Mouse (Mus musculus) natural killer cell, adult 2 months (primary cell): ENCODE measurements around the gene Cox6a1.
"Not testable (repeated sequence)": the region's sequence is repeated elsewhere in the genome, so short reads cannot be mapped to it uniquely, and the experiment has no call there.

ENCODE experiments used
- DNase-seq, 2 experiments: peaks; one replicate each; pipeline ENCODE4 v3.0.0; 2022; ENCODE audit warnings: low spot score in 2 of 2

Gene Cox6a1

GRCm38 (mm10) chr5:115348546-115349224, at the start of gene Cox6a1:
TSS of gene Cox6a1 (minus strand) at chr5:115348981.
- peak; percentile 98 to 99 for DNase-seq

- DNase-seq = no peak
Measured at GRCm38 (mm10) chr5:115397839-115398780, 49.3 kb upstream of the Cox6a1 start.

GRCm38 (mm10) chr5:115396654-115397053, 47.9 kb upstream of the Cox6a1 start:
- DNase-seq = no peak

- DNase-seq = no peak
Measured at GRCm38 (mm10) chr5:115394836-115395235, 46.1 kb upstream of the Cox6a1 start.

GRCm38 (mm10) chr5:115394223-115394622, 45.4 kb upstream of the Cox6a1 start:
- no peak for DNase-seq

- DNase-seq = no peak
Measured at GRCm38 (mm10) chr5:115392969-115393368, 44.2 kb upstream of the Cox6a1 start.

- no peak for DNase-seq
Measured at GRCm38 (mm10) chr5:115391935-115392334, 43.2 kb upstream of the Cox6a1 start.

GRCm38 (mm10) chr5:115378882-115379281, 30.1 kb upstream of the Cox6a1 start:
- not testable (repeated sequence) for DNase-seq

GRCm38 (mm10) chr5:115375436-115375835, 26.7 kb upstream of the Cox6a1 start:
- no peak for DNase-seq

- DNase-seq = no peak
Measured at GRCm38 (mm10) chr5:115374204-115374820, 25.5 kb upstream of the Cox6a1 start.

- no peak for DNase-seq
Measured at GRCm38 (mm10) chr5:115373441-115374203, 24.8 kb upstream of the Cox6a1 start.

GRCm38 (mm10) chr5:115371736-115372135, 23.0 kb upstream of the Cox6a1 start:
- no peak for DNase-seq

- no peak for DNase-seq
Measured at GRCm38 (mm10) chr5:115364782-115365181, 16.0 kb upstream of the Cox6a1 start.

- DNase-seq = no peak
Measured at GRCm38 (mm10) chr5:115362819-115363714, 14.3 kb upstream of the Cox6a1 start.

- no peak for DNase-seq
Measured at GRCm38 (mm10) chr5:115362216-115362615, 13.4 kb upstream of the Cox6a1 start.

GRCm38 (mm10) chr5:115359851-115360372, 11.1 kb upstream of the Cox6a1 start:
- DNase-seq = no peak

GRCm38 (mm10) chr5:115359438-115359837, 10.7 kb upstream of the Cox6a1 start:
- DNase-seq = no peak

- peak; percentile 70 to 82 for DNase-seq
Measured at GRCm38 (mm10) chr5:115358872-115359271, 10.1 kb upstream of the Cox6a1 start.

GRCm38 (mm10) chr5:115355070-115355469, 6.3 kb upstream of the Cox6a1 start:
- DNase-seq = no peak

- DNase-seq = peak in 1 of 2 experiments; percentile 9
Measured at GRCm38 (mm10) chr5:115351348-115351747, 2.6 kb upstream of the Cox6a1 start.
